Mouse (Mus musculus) thymus, adult 2 months (tissue): ENCODE data around the gene Eef1akmt2.

Experiments used
- CTCF ChIP-seq: fragments of 200-500 bp; IDR thresholded peaks from 2 replicates; pipeline ENCODE4 v1.5.1; 2012; ENCODE audit warnings: mild to moderate bottlenecking, control low read depth, low read length, moderate library complexity, borderline replicate concordance; ENCODE audit not compliant: control insufficient read depth, poor library complexity, insufficient read depth; ENCODE audit errors: extremely low read depth
- POLR2A ChIP-seq: fragments of 200-500 bp; IDR thresholded peaks from 2 replicates; pipeline ENCODE4 v1.6.1; 2012; ENCODE audit warnings: mild to moderate bottlenecking, low read length, control low read depth, moderate library complexity; ENCODE audit not compliant: control insufficient read depth, poor library complexity, insufficient read depth; ENCODE audit errors: extremely low read depth

GRCm38 (mm10) chr7:132817056-132817455, 35.4 kb downstream of the Eef1akmt2 start:
- no peak for TF ChIP-seq POLR2A
- TF ChIP-seq CTCF = no peak
